Mouse (Mus musculus) MEL (cell line): ENCODE data around the gene Slc37a4.

Experiments used
- CHD2 ChIP-seq: IDR thresholded peaks from 2 replicates; pipeline ENCODE4 v1.6.1; 2011; ENCODE audit warnings: low read length, improper control_type of control experiment
- CTCF ChIP-seq, 3 experiments: IDR thresholded peaks in 2 of 3; conservative IDR thresholded peaks in 1 of 3; 2 replicates each; pipeline ENCODE4 v1.5.1; 2011 to 2012; ENCODE audit warnings: low read length in 3 of 3, low read depth in 2 of 3, mild to moderate bottlenecking in 2 of 3, improper control_type of control experiment in 1 of 3, inconsistent platforms in 1 of 3, mixed read lengths in 1 of 3, moderate library complexity in 1 of 3; ENCODE audit not compliant: control insufficient read depth in 1 of 3, insufficient read depth in 1 of 3, poor library complexity in 1 of 3, severe bottlenecking in 1 of 3
- EP300 ChIP-seq, 2 experiments: IDR thresholded peaks; 2 replicates each; pipeline ENCODE4 v1.6.1; 2011; ENCODE audit warnings: improper control_type of control experiment in 2 of 2, low read length in 2 of 2, low read depth in 1 of 2, mild to moderate bottlenecking in 1 of 2
- HCFC1 ChIP-seq: IDR thresholded peaks from 2 replicates; pipeline ENCODE4 v1.6.1; 2012; ENCODE audit warnings: low read depth, mild to moderate bottlenecking, inconsistent platforms, low read length, improper control_type of control experiment, moderate library complexity
- MAX ChIP-seq: IDR thresholded peaks from 2 replicates; pipeline ENCODE4 v1.6.1; 2011; ENCODE audit warnings: low read length, improper control_type of control experiment
- MEF2A ChIP-seq: IDR thresholded peaks from 2 replicates; pipeline ENCODE4 v1.6.1; 2014; ENCODE audit warnings: low read depth, mild to moderate bottlenecking, inconsistent platforms, low read length, improper control_type of control experiment; ENCODE audit not compliant: poor library complexity, insufficient replicate concordance, severe bottlenecking; ENCODE audit errors: extremely low read depth
- MYC ChIP-seq: IDR thresholded peaks from 2 replicates; pipeline ENCODE4 v1.6.1; 2011; ENCODE audit warnings: low read depth, mild to moderate bottlenecking, low read length, improper control_type of control experiment, moderate library complexity
- NRF1 ChIP-seq: IDR thresholded peaks from 2 replicates; pipeline ENCODE4 v1.6.1; 2014; ENCODE audit warnings: low read depth, mild to moderate bottlenecking, inconsistent platforms, low read length, improper control_type of control experiment, moderate library complexity; ENCODE audit not compliant: poor library complexity, insufficient read depth, severe bottlenecking
- POLR2A ChIP-seq, 2 experiments: IDR thresholded peaks; 2 replicates each; pipeline ENCODE4 v1.6.1; 2011 to 2012; ENCODE audit warnings: low read length in 2 of 2, mild to moderate bottlenecking in 2 of 2, control low read depth in 1 of 2, improper control_type of control experiment in 1 of 2, low read depth in 1 of 2, moderate library complexity in 1 of 2; ENCODE audit not compliant: control insufficient read depth in 1 of 2, insufficient read depth in 1 of 2, poor library complexity in 1 of 2
- POLR2AphosphoS5 ChIP-seq: IDR thresholded peaks from 2 replicates; pipeline ENCODE4 v1.6.1; 2012; ENCODE audit warnings: low read depth, borderline replicate concordance, mild to moderate bottlenecking, inconsistent platforms, low read length, moderate library complexity, mixed read lengths
- USF2 ChIP-seq, 2 experiments: IDR thresholded peaks; 2 replicates each; pipeline ENCODE4 v1.6.1; 2011 to 2012; ENCODE audit warnings: improper control_type of control experiment in 2 of 2, low read length in 2 of 2, borderline replicate concordance in 1 of 2, inconsistent platforms in 1 of 2, low read depth in 1 of 2, mild to moderate bottlenecking in 1 of 2; ENCODE audit not compliant: insufficient read depth in 1 of 2
- ZC3H11A ChIP-seq: IDR thresholded peaks from 2 replicates; pipeline ENCODE4 v1.6.1; 2012; ENCODE audit warnings: low read depth, mild to moderate bottlenecking, inconsistent platforms, low read length, improper control_type of control experiment
- ZMIZ1 ChIP-seq: IDR thresholded peaks from 2 replicates; pipeline ENCODE4 v1.6.1; 2012; ENCODE audit warnings: low read depth, mild to moderate bottlenecking, inconsistent platforms, low read length, improper control_type of control experiment, moderate library complexity

DNA sequence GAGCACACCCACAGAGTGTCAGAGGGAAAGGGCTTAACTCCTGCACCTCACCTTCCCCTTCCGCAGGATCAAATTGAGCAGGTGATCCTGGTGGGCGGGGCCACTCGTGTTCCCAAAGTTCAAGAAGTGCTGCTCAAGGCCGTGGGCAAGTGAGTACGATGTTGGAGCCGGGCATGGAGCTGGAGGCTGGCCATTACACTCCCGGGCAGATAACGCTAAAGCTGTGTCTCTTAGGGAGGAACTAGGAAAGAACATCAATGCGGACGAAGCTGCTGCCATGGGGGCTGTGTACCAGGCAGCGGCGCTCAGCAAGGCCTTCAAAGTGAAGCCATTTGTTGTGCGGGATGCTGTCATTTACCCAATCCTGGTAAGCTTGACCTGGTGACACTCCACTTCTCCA, 12.1 kb upstream of the Slc37a4 start:
- TF ChIP-seq CTCF (IDR thresholded peaks at IDR 0.05 in 2 of 3, conservative IDR thresholded peaks at IDR 0.05 in 1 of 3; ENCODE audit: control insufficient read depth in 1 of 3, insufficient read depth in 1 of 3, low read depth in 2 of 3, low read length in 3 of 3, poor library complexity in 1 of 3, severe bottlenecking in 1 of 3) = no peak
- no peak for TF ChIP-seq ZMIZ1
- TF ChIP-seq MEF2A = no peak
- no peak for TF ChIP-seq NRF1
- no peak for TF ChIP-seq POLR2A (IDR thresholded peaks at IDR 0.05; ENCODE audit: control insufficient read depth in 1 of 2, insufficient read depth in 1 of 2, low read depth in 1 of 2, low read length in 2 of 2, poor library complexity in 1 of 2)
- TF ChIP-seq ZC3H11A = no peak
- no peak for TF ChIP-seq HCFC1
- TF ChIP-seq POLR2AphosphoS5 = no peak
- TF ChIP-seq EP300 (IDR thresholded peaks at IDR 0.05; ENCODE audit: low read depth in 1 of 2, low read length in 2 of 2) = no peak
- no peak for TF ChIP-seq USF2 (IDR thresholded peaks at IDR 0.05; ENCODE audit: borderline replicate concordance in 1 of 2, insufficient read depth in 1 of 2, low read depth in 1 of 2, low read length in 2 of 2)
- TF ChIP-seq MYC = no peak
- no peak for TF ChIP-seq MAX
- TF ChIP-seq CHD2 = no peak
